Mouse (Mus musculus) liver, embryonic 11.5 days (tissue): ENCODE data around the gene Mical1. TPM values are rescaled to one million over a fixed set of nuclear protein-coding genes. Genes with fewer than 3 reads are reported as not detected.

ENCODE experiments used
- ATAC-seq: fragments of 200-750 bp; cut with Nextera tagmentation; replicated peaks from 2 replicates; pipeline ENCODE4 v1.8.0; 2017; ENCODE audit warnings: moderate number of reproducible peaks, mild to moderate bottlenecking, moderate TSS enrichment, moderate library complexity; ENCODE audit not compliant: low FRiP score
- DNase-seq: peaks from one replicate; pipeline ENCODE4 v3.0.0-alpha.2; 2017; ENCODE audit warnings: low spot score
- H3K27ac ChIP-seq: fragments of 300-500 bp; sonication (generic); 2 replicates; pipeline ENCODE4 v1.5.1; 2014; ENCODE audit warnings: mild to moderate bottlenecking, low read depth, low read length, control low read depth
- H3K27me3 ChIP-seq: fragments of 300-500 bp; sonication (generic); replicated peaks from 2 replicates; pipeline ENCODE4 v1.6.1; 2014; ENCODE audit warnings: low read length, mixed read lengths; ENCODE audit not compliant: control insufficient read depth, insufficient read depth
- H3K36me3 ChIP-seq: fragments of 300-500 bp; sonication (generic); 2 replicates; pipeline ENCODE4 v1.6.1; 2014; ENCODE audit warnings: mild to moderate bottlenecking, low read length, moderate library complexity, mixed read lengths; ENCODE audit not compliant: control insufficient read depth, insufficient read depth
- H3K4me1 ChIP-seq: fragments of 300-500 bp; sonication (generic); replicated peaks from 2 replicates; pipeline ENCODE4 v1.6.1; 2014; ENCODE audit warnings: low read length, mixed read lengths; ENCODE audit not compliant: control insufficient read depth, insufficient read depth
- H3K4me2 ChIP-seq: fragments of 300-500 bp; sonication (generic); 2 replicates; pipeline ENCODE4 v1.6.1; 2014; ENCODE audit warnings: mild to moderate bottlenecking, control low read depth, moderate library complexity
- H3K4me3 ChIP-seq: fragments of 300-500 bp; sonication (generic); 2 replicates; pipeline ENCODE4 v1.5.1; 2014; ENCODE audit warnings: low read depth, low read length, control low read depth
- H3K9ac ChIP-seq: fragments of 300-500 bp; sonication (generic); 2 replicates; pipeline ENCODE4 v1.6.1; 2014; ENCODE audit warnings: low read depth, low read length, control low read depth
- H3K9me3 ChIP-seq: fragments of 300-500 bp; sonication (generic); 2 replicates; pipeline ENCODE4 v1.6.1; 2016; ENCODE audit warnings: low read length, inconsistent platforms, mixed read lengths; ENCODE audit not compliant: control insufficient read depth
- WGBS: fragments of 180-500 bp; shearing (Covaris S2); extraction: QIAGEN DNeasy Blood & Tissue Kit; methylation state at CpG from one replicate; pipeline ENCODE4 v1.1.7; 2014; 5-methylcytosine and 5-hydroxymethylcytosine counted together
- polyA plus RNA-seq: library from polyadenylated mRNA; unstranded; fragments of >200 nt; fragmentation: Nextera tagmentation; extraction: Ambion mirVana; gene quantifications from 2 replicates; pipeline ENCODE4 v1.2.1, GENCODE M21; 2014

Gene Mical1
- polyA plus RNA-seq, 1 experiment from 2014 or later = 19.3 TPM

GRCm38 (mm10) chr10:41472962-41473481 is 3.1 kb upstream of the Mical1 start:
- H3K4me3 ChIP-seq = no peak overlapping the region
- H3K27ac ChIP-seq = no peak overlapping the region
- H3K9ac ChIP-seq = no peak overlapping the region
- DNase-seq (no peak), ATAC-seq (no peak)
- peaks cover 39% of the 10 kb centered on the region for H3K4me1 ChIP-seq
- WGBS = 64% methylated on average over 5 of the region's 5 CpGs
- H3K9me3 ChIP-seq = no peaks in the 10 kb centered on the region
- no peak overlapping the region for H3K4me2 ChIP-seq
- H3K36me3 ChIP-seq = no peaks in the 10 kb centered on the region
- no peaks in the 10 kb centered on the region for H3K27me3 ChIP-seq

GRCm38 (mm10) chr10:41473782-41474468 is 2.2 kb upstream of the Mical1 start:
- Histone ChIP-seq H3K36me3 (no peaks in the 10 kb centered on the region), H3K27me3 (no peaks in the 10 kb centered on the region), H3K4me1 (peaks cover 42% of the 10 kb centered on the region), H3K4me3 (no peak overlapping the region), H3K9ac (no peak overlapping the region), H3K27ac (no peak overlapping the region; the same call in 1 of the 2 replicates), H3K9me3 (no peaks in the 10 kb centered on the region), H3K4me2 (no peak overlapping the region)
- DNase-seq (no peak), ATAC-seq (no peak; the same call in 1 of the 2 replicates)
- WGBS = 42% methylated on average over 6 of the region's 6 CpGs

GRCm38 (mm10) chr10:41474981-41475391 is 1.1 kb upstream of the Mical1 start:
- WGBS = 63% methylated on average over 1 of the region's 1 CpGs
- DNase-seq = no peak
- Histone ChIP-seq H3K4me1 (peaks cover 42% of the 10 kb centered on the region), H3K27me3 (no peaks in the 10 kb centered on the region), H3K9me3 (no peaks in the 10 kb centered on the region), H3K4me3 (no peak overlapping the region), H3K27ac (peak overlapping the region; percentile 43; the same call in 1 of the 2 replicates), H3K36me3 (no peaks in the 10 kb centered on the region), H3K9ac (no peak overlapping the region), H3K4me2 (peak overlapping the region; percentile 33)
- no peak for ATAC-seq

GRCm38 (mm10) chr10:41477018-41477277 is 834 bp downstream of the Mical1 start:
- DNase-seq (peak; percentile 42), ATAC-seq (no peak)
- Histone ChIP-seq H3K36me3 (no peaks in the 10 kb centered on the region), H3K27me3 (no peaks in the 10 kb centered on the region), H3K4me2 (peak overlapping the region; percentile 99), H3K9me3 (no peaks in the 10 kb centered on the region), H3K4me1 (peaks cover 54% of the 10 kb centered on the region), H3K27ac (peak overlapping the region; percentile 73), H3K9ac (peak overlapping the region; percentile 67), H3K4me3 (peak overlapping the region; percentile 69)
- under 1% methylated on average over 9 of the region's 9 CpGs for WGBS

GRCm38 (mm10) chr10:41477278-41478181 is 1.4 kb downstream of the Mical1 start:
- Histone ChIP-seq H3K4me2 (peak overlapping the region; percentile 99), H3K9ac (peak overlapping the region; percentile 67), H3K9me3 (no peaks in the 10 kb centered on the region), H3K4me1 (peaks cover 54% of the 10 kb centered on the region), H3K27ac (peak overlapping the region; percentile 73), H3K4me3 (peak overlapping the region; percentile 69), H3K36me3 (no peaks in the 10 kb centered on the region), H3K27me3 (no peaks in the 10 kb centered on the region)
- peak; percentile 56 for ATAC-seq
- peak; percentile 73 for DNase-seq
- WGBS = 3% methylated on average over 20 of the region's 20 CpGs

- no peak overlapping the region for H3K9ac ChIP-seq
- H3K4me1 ChIP-seq = peaks cover 37% of the 10 kb centered on the region
- no peak overlapping the region for H3K27ac ChIP-seq
- DNase-seq (no peak), ATAC-seq (no peak)
- no peak overlapping the region for H3K4me2 ChIP-seq
- no peak overlapping the region for H3K4me3 ChIP-seq
- H3K9me3 ChIP-seq = no peaks in the 10 kb centered on the region
- no peaks in the 10 kb centered on the region for H3K27me3 ChIP-seq
- WGBS = 89% methylated on average over 3 of the region's 3 CpGs
- H3K36me3 ChIP-seq = peaks cover 12% of the 10 kb centered on the region; the same call in 1 of the 2 replicates
Observed at GRCm38 (mm10) chr10:41479961-41480360, 3.8 kb downstream of the Mical1 start.

GRCm38 (mm10) chr10:41480938-41481880 is 5.1 kb downstream of the Mical1 start:
- H3K9ac ChIP-seq = no peak overlapping the region
- H3K36me3 ChIP-seq = peaks cover 18% of the 10 kb centered on the region; the same call in 1 of the 2 replicates
- no peak overlapping the region for H3K4me3 ChIP-seq
- no peaks in the 10 kb centered on the region for H3K27me3 ChIP-seq
- peak; percentile 78 for ATAC-seq
- H3K27ac ChIP-seq = no peak overlapping the region
- DNase-seq = peak; percentile 56
- WGBS = 49% methylated on average over 33 of the region's 33 CpGs
- no peaks in the 10 kb centered on the region for H3K9me3 ChIP-seq
- H3K4me1 ChIP-seq = peaks cover 25% of the 10 kb centered on the region
- H3K4me2 ChIP-seq = peak overlapping the region; percentile 51

- H3K4me1 ChIP-seq = peaks cover 20% of the 10 kb centered on the region
- H3K27me3 ChIP-seq = no peaks in the 10 kb centered on the region
- no peaks in the 10 kb centered on the region for H3K9me3 ChIP-seq
- peaks cover 21% of the 10 kb centered on the region for H3K36me3 ChIP-seq
- H3K27ac ChIP-seq = no peak overlapping the region
- no peak for ATAC-seq
- DNase-seq = no peak
- WGBS = 86% methylated on average over 7 of the region's 7 CpGs
- H3K4me3 ChIP-seq = no peak overlapping the region
- H3K4me2 ChIP-seq = no peak overlapping the region
- H3K9ac ChIP-seq = no peak overlapping the region
Observed at GRCm38 (mm10) chr10:41482446-41482845, 6.3 kb downstream of the Mical1 start.
